Mouse (Mus musculus) hindbrain, embryonic 10.5 days (tissue): ENCODE measurements around the gene Nufip1. TPM values are rescaled to one million over a fixed set of nuclear protein-coding genes. Genes with fewer than 3 reads are reported as not detected.

Experiments used
- DNase-seq: peaks from one replicate; pipeline ENCODE4 v3.0.0-alpha.2; 2017; ENCODE audit warnings: low spot score
- H3K27ac ChIP-seq: fragments of 300-500 bp; sonication (generic); 2 replicates; pipeline ENCODE4 v1.5.1; 2016; ENCODE audit warnings: mild to moderate bottlenecking, moderate library complexity
- H3K27me3 ChIP-seq: fragments of 300-500 bp; sonication (generic); 2 replicates; pipeline ENCODE4 v1.6.1; 2016; ENCODE audit warnings: mild to moderate bottlenecking; ENCODE audit not compliant: poor library complexity, insufficient read depth, severe bottlenecking
- H3K36me3 ChIP-seq: fragments of 300-500 bp; sonication (generic); 2 replicates; pipeline ENCODE4 v1.6.1; 2016; ENCODE audit warnings: mild to moderate bottlenecking, moderate library complexity
- H3K4me1 ChIP-seq: fragments of 300-500 bp; sonication (generic); replicated peaks from 2 replicates; pipeline ENCODE4 v1.6.1; 2016; ENCODE audit warnings: mild to moderate bottlenecking
- H3K4me3 ChIP-seq: fragments of 300-500 bp; sonication (generic); 2 replicates; pipeline ENCODE4 v1.5.1; 2016; ENCODE audit warnings: mild to moderate bottlenecking, moderate library complexity
- H3K9me3 ChIP-seq: fragments of 300-500 bp; sonication (generic); 2 replicates; pipeline ENCODE4 v1.6.1; 2016; ENCODE audit warnings: mild to moderate bottlenecking, moderate library complexity
- WGBS: fragments of 180-500 bp; shearing (Covaris S2); methylation state at CpG from one replicate; pipeline ENCODE4 v1.1.7; 2016; 5-methylcytosine and 5-hydroxymethylcytosine counted together
- polyA plus RNA-seq: library from polyadenylated mRNA; unstranded; fragments of >200 nt; fragmentation: Nextera tagmentation; extraction: Ambion mirVana; gene quantifications from 2 replicates; pipeline ENCODE4 v1.2.1, GENCODE M21; 2016

Nufip1 gene
- polyA plus RNA-seq, 1 experiment from 2014 or later, result 17.5 TPM

- Histone ChIP-seq H3K4me1 (no peaks in the 10 kb centered on the region), H3K27me3 (no peaks in the 10 kb centered on the region), H3K4me3 (no peak overlapping the region), H3K27ac (no peak overlapping the region), H3K36me3 (peaks cover 91% of the 10 kb centered on the region), H3K9me3 (no peaks in the 10 kb centered on the region)
- 92% methylated on average over 5 of the region's 5 CpGs for WGBS
- DNase-seq, result no peak
Measured at GRCm38 (mm10) chr14:76097815-76098214, 12.9 kb upstream of the Nufip1 start.

- peaks cover 89% of the 10 kb centered on the region for H3K36me3 ChIP-seq
- H3K4me1 ChIP-seq, result no peaks in the 10 kb centered on the region
- DNase-seq, result no peak
- H3K4me3 ChIP-seq, result no peak overlapping the region
- H3K27me3 ChIP-seq, result no peaks in the 10 kb centered on the region
- H3K9me3 ChIP-seq, result no peaks in the 10 kb centered on the region
- 96% methylated on average over 9 of the region's 9 CpGs for WGBS
- H3K27ac ChIP-seq, result no peak overlapping the region
Measured at GRCm38 (mm10) chr14:76099543-76099942, 11.1 kb upstream of the Nufip1 start.

GRCm38 (mm10) chr14:76115744-76116143 is 5.1 kb downstream of the Nufip1 start:
- H3K9me3 ChIP-seq, result no peaks in the 10 kb centered on the region
- H3K36me3 ChIP-seq, result peaks cover 75% of the 10 kb centered on the region
- no peak for DNase-seq

GRCm38 (mm10) chr14:76118963-76119362 is 8.3 kb downstream of the Nufip1 start:
- WGBS, result 79% methylated on average over 4 of the region's 4 CpGs
- no peaks in the 10 kb centered on the region for H3K9me3 ChIP-seq

More at GRCm38 (mm10) chr14:76115744-76116143, 5.1 kb downstream of the Nufip1 start:
- Histone ChIP-seq H3K27me3 (no peaks in the 10 kb centered on the region), H3K4me3 (no peak overlapping the region), H3K27ac (no peak overlapping the region), H3K4me1 (peaks cover 13% of the 10 kb centered on the region)
- WGBS, result 94% methylated on average over 5 of the region's 5 CpGs

GRCm38 (mm10) chr14:76120472-76120871 is 9.8 kb downstream of the Nufip1 start:
- no peak for DNase-seq
- Histone ChIP-seq H3K4me3 (no peak overlapping the region), H3K36me3 (peaks cover 91% of the 10 kb centered on the region), H3K27ac (no peak overlapping the region), H3K9me3 (no peaks in the 10 kb centered on the region), H3K27me3 (no peaks in the 10 kb centered on the region), H3K4me1 (no peaks in the 10 kb centered on the region)
- WGBS, result 88% methylated on average over 4 of the region's 4 CpGs

More at GRCm38 (mm10) chr14:76118963-76119362, 8.3 kb downstream of the Nufip1 start:
- H3K36me3 ChIP-seq, result peaks cover 91% of the 10 kb centered on the region
- no peak overlapping the region for H3K27ac ChIP-seq
- H3K27me3 ChIP-seq, result no peaks in the 10 kb centered on the region
- no peak for DNase-seq
- no peak overlapping the region for H3K4me3 ChIP-seq
- H3K4me1 ChIP-seq, result no peaks in the 10 kb centered on the region

GRCm38 (mm10) chr14:76121901-76122662 is 11.4 kb downstream of the Nufip1 start:
- no peaks in the 10 kb centered on the region for H3K9me3 ChIP-seq
- DNase-seq, result peak; percentile 48
- no peak overlapping the region for H3K27ac ChIP-seq
- no peak overlapping the region for H3K4me3 ChIP-seq
- H3K36me3 ChIP-seq, result peaks cover 91% of the 10 kb centered on the region
- H3K27me3 ChIP-seq, result no peaks in the 10 kb centered on the region
- 68% methylated on average over 6 of the region's 6 CpGs for WGBS
- H3K4me1 ChIP-seq, result no peaks in the 10 kb centered on the region

- Histone ChIP-seq H3K9me3 (no peaks in the 10 kb centered on the region), H3K27ac (no peak overlapping the region), H3K4me1 (no peaks in the 10 kb centered on the region), H3K4me3 (no peak overlapping the region), H3K36me3 (peaks cover 91% of the 10 kb centered on the region), H3K27me3 (no peaks in the 10 kb centered on the region)
- WGBS, result 93% methylated on average over 8 of the region's 8 CpGs
- DNase-seq, result no peak
Measured at GRCm38 (mm10) chr14:76122663-76123058, 12.0 kb downstream of the Nufip1 start.

- no peaks in the 10 kb centered on the region for H3K9me3 ChIP-seq
- no peaks in the 10 kb centered on the region for H3K4me1 ChIP-seq
- WGBS, result 91% methylated on average over 3 of the region's 3 CpGs
- H3K36me3 ChIP-seq, result peaks cover 98% of the 10 kb centered on the region
- no peak overlapping the region for H3K27ac ChIP-seq
- DNase-seq, result no peak
- H3K27me3 ChIP-seq, result no peaks in the 10 kb centered on the region
- no peak overlapping the region for H3K4me3 ChIP-seq
Measured at GRCm38 (mm10) chr14:76127311-76127710, 16.6 kb downstream of the Nufip1 start.

GRCm38 (mm10) chr14:76128174-76128573 is 17.5 kb downstream of the Nufip1 start:
- Histone ChIP-seq H3K36me3 (peaks cover 98% of the 10 kb centered on the region), H3K27me3 (no peaks in the 10 kb centered on the region)
- WGBS, result 89% methylated on average over 4 of the region's 4 CpGs

GRCm38 (mm10) chr14:76134975-76135374 is 24.3 kb downstream of the Nufip1 start:
- Histone ChIP-seq H3K36me3 (peaks cover 79% of the 10 kb centered on the region), H3K27ac (no peak overlapping the region)
- WGBS, result 96% methylated on average over 4 of the region's 4 CpGs

More at GRCm38 (mm10) chr14:76128174-76128573, 17.5 kb downstream of the Nufip1 start:
- no peak for DNase-seq
- no peak overlapping the region for H3K27ac ChIP-seq
- H3K4me1 ChIP-seq, result no peaks in the 10 kb centered on the region
- no peaks in the 10 kb centered on the region for H3K9me3 ChIP-seq
- H3K4me3 ChIP-seq, result no peak overlapping the region

GRCm38 (mm10) chr14:76145248-76145647 is 34.6 kb downstream of the Nufip1 start:
- H3K4me1 ChIP-seq, result peaks cover 6% of the 10 kb centered on the region
- H3K27me3 ChIP-seq, result no peaks in the 10 kb centered on the region
- 86% methylated on average over 1 of the region's 1 CpGs for WGBS
- no peaks in the 10 kb centered on the region for H3K36me3 ChIP-seq
- DNase-seq, result no peak
- H3K27ac ChIP-seq, result no peak overlapping the region
- H3K4me3 ChIP-seq, result no peak overlapping the region
- no peaks in the 10 kb centered on the region for H3K9me3 ChIP-seq

More at GRCm38 (mm10) chr14:76134975-76135374, 24.3 kb downstream of the Nufip1 start:
- no peaks in the 10 kb centered on the region for H3K4me1 ChIP-seq
- no peak overlapping the region for H3K4me3 ChIP-seq
- no peaks in the 10 kb centered on the region for H3K9me3 ChIP-seq
- H3K27me3 ChIP-seq, result no peaks in the 10 kb centered on the region
- no peak for DNase-seq

GRCm38 (mm10) chr14:76145868-76146267 is 35.2 kb downstream of the Nufip1 start:
- Histone ChIP-seq H3K4me1 (peaks cover 12% of the 10 kb centered on the region), H3K36me3 (no peaks in the 10 kb centered on the region), H3K9me3 (no peaks in the 10 kb centered on the region), H3K27me3 (no peaks in the 10 kb centered on the region), H3K27ac (no peak overlapping the region), H3K4me3 (no peak overlapping the region)
- 63% methylated on average over 7 of the region's 7 CpGs for WGBS
- DNase-seq, result no peak

- WGBS, result 86% methylated on average over 6 of the region's 6 CpGs
- peaks cover 21% of the 10 kb centered on the region for H3K4me1 ChIP-seq
- H3K4me3 ChIP-seq, result no peak overlapping the region
- no peak for DNase-seq
- H3K9me3 ChIP-seq, result no peaks in the 10 kb centered on the region
- H3K27ac ChIP-seq, result no peak overlapping the region
- H3K27me3 ChIP-seq, result no peaks in the 10 kb centered on the region
- no peaks in the 10 kb centered on the region for H3K36me3 ChIP-seq
Measured at GRCm38 (mm10) chr14:76147061-76147460, 36.4 kb downstream of the Nufip1 start.
